Mouse (Mus musculus): ENCODE results near the gene Nt5c. TPM values are rescaled to one million over a fixed set of nuclear protein-coding genes. Genes with fewer than 3 reads are reported as not detected.
"Not testable (repeated sequence)": the region's sequence is repeated elsewhere in the genome, so short reads cannot be mapped to it uniquely, and the experiment has no call there.

Nt5c gene
- polyA plus RNA-seq, 1 experiment from 2014 or later: 145 TPM

- ATAC-seq (ENCODE audit: low FRiP score, low TSS enrichment) (no peak), DNase-seq (ENCODE audit: low spot score) (no peak)
- WGBS: 2% methylated on average over 11 of the region's 11 CpGs
Measured at GRCm38 (mm10) chr11:115534759-115535371, 43.2 kb upstream of the Nt5c start.

GRCm38 (mm10) chr11:115526446-115526845 lies 34.8 kb upstream of the Nt5c start:
- not testable (repeated sequence) for H3K9me3 ChIP-seq (ENCODE audit: control insufficient read depth, low read length); DNase-seq (ENCODE audit: low spot score); H3K27ac ChIP-seq (replicated peaks); H3K4me3 ChIP-seq (ENCODE audit: low read depth, low read length); ATAC-seq (ENCODE audit: low FRiP score, low TSS enrichment); H3K4me2 ChIP-seq (replicated peaks; ENCODE audit: low read depth); H3K27me3 ChIP-seq (ENCODE audit: control insufficient read depth, insufficient read depth, low read length); H3K4me1 ChIP-seq (replicated peaks; ENCODE audit: control insufficient read depth, insufficient read depth); H3K9ac ChIP-seq (ENCODE audit: low read length)
- 59% methylated on average over 3 of the region's 3 CpGs for WGBS
- peaks cover 20% of the 10 kb centered on the region for H3K36me3 ChIP-seq (ENCODE audit: control insufficient read depth, insufficient read depth, low read length)

More at GRCm38 (mm10) chr11:115534759-115535371, 43.2 kb upstream of the Nt5c start:
- TF ChIP-seq EP300 (optimal IDR thresholded peaks at IDR 0.05) (no peak), CTCF (IDR thresholded peaks at IDR 0.05; ENCODE audit: low read depth) (no peak)
- Histone ChIP-seq H3K36me3 (ENCODE audit: control insufficient read depth, insufficient read depth, low read length) (0 out of 2 replicates have a peak, but pooled peaks cover 9% of the 10 kb centered on the region), H3K27ac (replicated peaks) (peak overlapping the region; percentile 100), H3K4me1 (replicated peaks; ENCODE audit: control insufficient read depth, insufficient read depth) (no peaks in the 10 kb centered on the region), H3K4me3 (ENCODE audit: low read depth, low read length) (peak overlapping the region; percentile 87), H3K27me3 (ENCODE audit: control insufficient read depth, insufficient read depth, low read length) (no peaks in the 10 kb centered on the region), H3K9ac (ENCODE audit: low read length) (peak overlapping the region; percentile 95), H3K4me2 (replicated peaks; ENCODE audit: low read depth) (peak overlapping the region; percentile 81), H3K9me3 (ENCODE audit: control insufficient read depth, low read length) (no peaks in the 10 kb centered on the region)

- no peak for TF ChIP-seq EP300 (optimal IDR thresholded peaks at IDR 0.05)
- no peak for TF ChIP-seq CTCF (IDR thresholded peaks at IDR 0.05; ENCODE audit: low read depth)
- no peaks in the 10 kb centered on the region for H3K27me3 ChIP-seq (ENCODE audit: control insufficient read depth, insufficient read depth, low read length)
- 78% methylated on average over 2 of the region's 2 CpGs for WGBS
- H3K4me1 ChIP-seq (replicated peaks; ENCODE audit: control insufficient read depth, insufficient read depth): no peaks in the 10 kb centered on the region
- no peak overlapping the region for H3K4me2 ChIP-seq (replicated peaks; ENCODE audit: low read depth)
- no peak overlapping the region for H3K9ac ChIP-seq (ENCODE audit: low read length)
- H3K36me3 ChIP-seq (ENCODE audit: control insufficient read depth, insufficient read depth, low read length): peaks cover 15% of the 10 kb centered on the region
- no peak overlapping the region for H3K27ac ChIP-seq (replicated peaks)
- H3K9me3 ChIP-seq (ENCODE audit: control insufficient read depth, low read length): no peaks in the 10 kb centered on the region
- no peak for DNase-seq (ENCODE audit: low spot score)
- H3K4me3 ChIP-seq (ENCODE audit: low read depth, low read length): no peak overlapping the region
- ATAC-seq (ENCODE audit: low FRiP score, low TSS enrichment): no peak
Measured at GRCm38 (mm10) chr11:115522703-115523102, 31.0 kb upstream of the Nt5c start.

- ATAC-seq (ENCODE audit: low FRiP score, low TSS enrichment) (no peak), DNase-seq (ENCODE audit: low spot score) (no peak)
- Histone ChIP-seq H3K9me3 (ENCODE audit: control insufficient read depth, low read length) (no peaks in the 10 kb centered on the region), H3K36me3 (ENCODE audit: control insufficient read depth, insufficient read depth, low read length) (peaks cover 13% of the 10 kb centered on the region), H3K9ac (ENCODE audit: low read length) (no peak overlapping the region), H3K4me2 (replicated peaks; ENCODE audit: low read depth) (no peak overlapping the region), H3K4me1 (replicated peaks; ENCODE audit: control insufficient read depth, insufficient read depth) (no peaks in the 10 kb centered on the region), H3K4me3 (ENCODE audit: low read depth, low read length) (no peak overlapping the region), H3K27me3 (ENCODE audit: control insufficient read depth, insufficient read depth, low read length) (no peaks in the 10 kb centered on the region), H3K27ac (replicated peaks) (no peak overlapping the region)
- TF ChIP-seq CTCF (IDR thresholded peaks at IDR 0.05; ENCODE audit: low read depth): no peak
- no peak for TF ChIP-seq EP300 (optimal IDR thresholded peaks at IDR 0.05)
- 86% methylated on average over 2 of the region's 2 CpGs for WGBS
Measured at GRCm38 (mm10) chr11:115522238-115522637, 30.6 kb upstream of the Nt5c start.

- Histone ChIP-seq H3K4me3 (ENCODE audit: low read depth, low read length) (no peak overlapping the region), H3K27me3 (ENCODE audit: control insufficient read depth, insufficient read depth, low read length) (no peaks in the 10 kb centered on the region), H3K9ac (ENCODE audit: low read length) (no peak overlapping the region), H3K4me2 (replicated peaks; ENCODE audit: low read depth) (no peak overlapping the region), H3K36me3 (ENCODE audit: control insufficient read depth, insufficient read depth, low read length) (peaks cover 8% of the 10 kb centered on the region), H3K4me1 (replicated peaks; ENCODE audit: control insufficient read depth, insufficient read depth) (no peaks in the 10 kb centered on the region), H3K9me3 (ENCODE audit: control insufficient read depth, low read length) (no peaks in the 10 kb centered on the region), H3K27ac (replicated peaks) (no peak overlapping the region)
- TF ChIP-seq CTCF (IDR thresholded peaks at IDR 0.05; ENCODE audit: low read depth) (no peak), EP300 (optimal IDR thresholded peaks at IDR 0.05) (no peak)
- WGBS: 81% methylated on average over 4 of the region's 4 CpGs
- DNase-seq (ENCODE audit: low spot score): no peak
- ATAC-seq (ENCODE audit: low FRiP score, low TSS enrichment): no peak
Measured at GRCm38 (mm10) chr11:115521080-115521479, 29.4 kb upstream of the Nt5c start.

- Histone ChIP-seq H3K4me3 (ENCODE audit: low read depth, low read length) (no peak overlapping the region), H3K27me3 (ENCODE audit: control insufficient read depth, insufficient read depth, low read length) (no peaks in the 10 kb centered on the region), H3K36me3 (ENCODE audit: control insufficient read depth, insufficient read depth, low read length) (peaks cover 5% of the 10 kb centered on the region; the same call in 1 of the 2 replicates), H3K27ac (replicated peaks) (no peak overlapping the region), H3K9me3 (ENCODE audit: control insufficient read depth, low read length) (no peaks in the 10 kb centered on the region), H3K4me1 (replicated peaks; ENCODE audit: control insufficient read depth, insufficient read depth) (no peaks in the 10 kb centered on the region), H3K9ac (ENCODE audit: low read length) (no peak overlapping the region), H3K4me2 (replicated peaks; ENCODE audit: low read depth) (no peak overlapping the region)
- TF ChIP-seq EP300 (optimal IDR thresholded peaks at IDR 0.05): no peak
- TF ChIP-seq CTCF (IDR thresholded peaks at IDR 0.05; ENCODE audit: low read depth): no peak
- WGBS: 83% methylated on average over 2 of the region's 2 CpGs
- ATAC-seq (ENCODE audit: low FRiP score, low TSS enrichment) (no peak), DNase-seq (ENCODE audit: low spot score) (no peak)
Measured at GRCm38 (mm10) chr11:115520218-115520617, 28.6 kb upstream of the Nt5c start.
